Mouse (Mus musculus): Measurements from ENCODE around the gene Chrm2. TPM values are rescaled to one million over a fixed set of nuclear protein-coding genes. Genes with fewer than 3 reads are reported as not detected.

The Chrm2 gene
- polyA plus RNA-seq, 1 experiment from 2014 or later: 0.04 TPM

GRCm38 (mm10) chr6:36439218-36439617 is 51.3 kb downstream of the Chrm2 start:
- Histone ChIP-seq H3K4me2 (ENCODE audit: low read length) (no peak overlapping the region), H3K4me1 (replicated peaks; ENCODE audit: insufficient read depth, low read length) (no peaks in the 10 kb centered on the region), H3K4me3 (replicated peaks; ENCODE audit: low read depth, low read length) (no peak overlapping the region), H3K27me3 (ENCODE audit: insufficient read depth, low read length) (no peaks in the 10 kb centered on the region), H3K9ac (ENCODE audit: low read depth, low read length) (no peak overlapping the region), H3K36me3 (ENCODE audit: insufficient read depth, low read length) (no peaks in the 10 kb centered on the region), H3K9me3 (replicated peaks; ENCODE audit: low read length) (no peaks in the 10 kb centered on the region), H3K27ac (no peak overlapping the region)
- DNase-seq (ENCODE audit: low spot score) (no peak), ATAC-seq (replicated peaks; ENCODE audit: low FRiP score, low read depth) (no peak)
- no peak for TF ChIP-seq CTCF (IDR thresholded peaks at IDR 0.05; ENCODE audit: low read depth)
- WGBS: 57% methylated on average over 2 of the region's 2 CpGs

GRCm38 (mm10) chr6:36451480-36451879 is 63.6 kb downstream of the Chrm2 start:
- H3K4me3 ChIP-seq (replicated peaks; ENCODE audit: low read depth, low read length): no peak overlapping the region
- H3K27me3 ChIP-seq (ENCODE audit: insufficient read depth, low read length): no peaks in the 10 kb centered on the region
- ATAC-seq (replicated peaks; ENCODE audit: low FRiP score, low read depth): no peak
- no peaks in the 10 kb centered on the region for H3K9me3 ChIP-seq (replicated peaks; ENCODE audit: low read length)
- H3K27ac ChIP-seq: no peak overlapping the region
- no peak for TF ChIP-seq CTCF (IDR thresholded peaks at IDR 0.05; ENCODE audit: low read depth)
- DNase-seq (ENCODE audit: low spot score): no peak
- H3K4me2 ChIP-seq (ENCODE audit: low read length): no peak overlapping the region
- H3K9ac ChIP-seq (ENCODE audit: low read depth, low read length): no peak overlapping the region
- H3K4me1 ChIP-seq (replicated peaks; ENCODE audit: insufficient read depth, low read length): no peaks in the 10 kb centered on the region
- no peaks in the 10 kb centered on the region for H3K36me3 ChIP-seq (ENCODE audit: insufficient read depth, low read length)

GRCm38 (mm10) chr6:36455071-36455470 is 67.2 kb downstream of the Chrm2 start:
- H3K9me3 ChIP-seq (replicated peaks; ENCODE audit: low read length): no peaks in the 10 kb centered on the region
- no peak overlapping the region for H3K4me3 ChIP-seq (replicated peaks; ENCODE audit: low read depth, low read length)
- DNase-seq (ENCODE audit: low spot score): no peak
- ATAC-seq (replicated peaks; ENCODE audit: low FRiP score, low read depth): no peak
- no peak overlapping the region for H3K9ac ChIP-seq (ENCODE audit: low read depth, low read length)
- H3K4me1 ChIP-seq (replicated peaks; ENCODE audit: insufficient read depth, low read length): no peaks in the 10 kb centered on the region
- no peak for TF ChIP-seq CTCF (IDR thresholded peaks at IDR 0.05; ENCODE audit: low read depth)
- H3K27ac ChIP-seq: no peak overlapping the region
- H3K4me2 ChIP-seq (ENCODE audit: low read length): no peak overlapping the region
- H3K36me3 ChIP-seq (ENCODE audit: insufficient read depth, low read length): no peaks in the 10 kb centered on the region
- no peaks in the 10 kb centered on the region for H3K27me3 ChIP-seq (ENCODE audit: insufficient read depth, low read length)

GRCm38 (mm10) chr6:36457015-36457414 is 69.1 kb downstream of the Chrm2 start:
- WGBS: 30% methylated on average over 1 of the region's 1 CpGs
- H3K9ac ChIP-seq (ENCODE audit: low read depth, low read length): no peak overlapping the region
- no peak for TF ChIP-seq CTCF (IDR thresholded peaks at IDR 0.05; ENCODE audit: low read depth)
- no peaks in the 10 kb centered on the region for H3K4me1 ChIP-seq (replicated peaks; ENCODE audit: insufficient read depth, low read length)
- H3K4me2 ChIP-seq (ENCODE audit: low read length): no peak overlapping the region
- H3K4me3 ChIP-seq (replicated peaks; ENCODE audit: low read depth, low read length): no peak overlapping the region
- no peaks in the 10 kb centered on the region for H3K27me3 ChIP-seq (ENCODE audit: insufficient read depth, low read length)
- H3K36me3 ChIP-seq (ENCODE audit: insufficient read depth, low read length): no peaks in the 10 kb centered on the region
- no peaks in the 10 kb centered on the region for H3K9me3 ChIP-seq (replicated peaks; ENCODE audit: low read length)
- ATAC-seq (replicated peaks; ENCODE audit: low FRiP score, low read depth) (no peak), DNase-seq (ENCODE audit: low spot score) (no peak)
- no peak overlapping the region for H3K27ac ChIP-seq

GRCm38 (mm10) chr6:36464008-36464407 is 76.1 kb downstream of the Chrm2 start:
- no peak for DNase-seq (ENCODE audit: low spot score)
- no peaks in the 10 kb centered on the region for H3K36me3 ChIP-seq (ENCODE audit: insufficient read depth, low read length)
- no peaks in the 10 kb centered on the region for H3K4me1 ChIP-seq (replicated peaks; ENCODE audit: insufficient read depth, low read length)
- no peak overlapping the region for H3K4me3 ChIP-seq (replicated peaks; ENCODE audit: low read depth, low read length)
- no peak overlapping the region for H3K27ac ChIP-seq
- H3K27me3 ChIP-seq (ENCODE audit: insufficient read depth, low read length): no peaks in the 10 kb centered on the region
- ATAC-seq (replicated peaks; ENCODE audit: low FRiP score, low read depth): no peak
- H3K9me3 ChIP-seq (replicated peaks; ENCODE audit: low read length): no peaks in the 10 kb centered on the region
- WGBS: 80% methylated on average over 3 of the region's 3 CpGs
- no peak for TF ChIP-seq CTCF (IDR thresholded peaks at IDR 0.05; ENCODE audit: low read depth)
- H3K9ac ChIP-seq (ENCODE audit: low read depth, low read length): no peak overlapping the region
- no peak overlapping the region for H3K4me2 ChIP-seq (ENCODE audit: low read length)

- Histone ChIP-seq H3K4me1 (replicated peaks; ENCODE audit: insufficient read depth, low read length) (no peaks in the 10 kb centered on the region), H3K9me3 (replicated peaks; ENCODE audit: low read length) (no peaks in the 10 kb centered on the region), H3K36me3 (ENCODE audit: insufficient read depth, low read length) (no peaks in the 10 kb centered on the region), H3K4me2 (ENCODE audit: low read length) (no peak overlapping the region), H3K4me3 (replicated peaks; ENCODE audit: low read depth, low read length) (no peak overlapping the region), H3K27ac (no peak overlapping the region), H3K27me3 (ENCODE audit: insufficient read depth, low read length) (no peaks in the 10 kb centered on the region), H3K9ac (ENCODE audit: low read depth, low read length) (no peak overlapping the region)
- DNase-seq (ENCODE audit: low spot score): no peak
- TF ChIP-seq CTCF (IDR thresholded peaks at IDR 0.05; ENCODE audit: low read depth): no peak
- no peak for ATAC-seq (replicated peaks; ENCODE audit: low FRiP score, low read depth)
- WGBS: 55% methylated on average over 4 of the region's 4 CpGs
These were observed 96.3 kb downstream of the Chrm2 start for GRCm38 (mm10) chr6:36484132-36484665.

GRCm38 (mm10) chr6:36507008-36507663 is 119.3 kb downstream of the Chrm2 start:
- H3K27ac ChIP-seq: no peak overlapping the region
- TF ChIP-seq CTCF (IDR thresholded peaks at IDR 0.05; ENCODE audit: low read depth): no peak
- H3K4me2 ChIP-seq (ENCODE audit: low read length): no peak overlapping the region
- H3K9ac ChIP-seq (ENCODE audit: low read depth, low read length): no peak overlapping the region
- DNase-seq (ENCODE audit: low spot score) (peak; percentile 5), ATAC-seq (replicated peaks; ENCODE audit: low FRiP score, low read depth) (no peak)
- no peaks in the 10 kb centered on the region for H3K36me3 ChIP-seq (ENCODE audit: insufficient read depth, low read length)
- no peaks in the 10 kb centered on the region for H3K27me3 ChIP-seq (ENCODE audit: insufficient read depth, low read length)
- H3K9me3 ChIP-seq (replicated peaks; ENCODE audit: low read length): no peaks in the 10 kb centered on the region
- no peak overlapping the region for H3K4me3 ChIP-seq (replicated peaks; ENCODE audit: low read depth, low read length)
- H3K4me1 ChIP-seq (replicated peaks; ENCODE audit: insufficient read depth, low read length): no peaks in the 10 kb centered on the region
- WGBS: 66% methylated on average over 7 of the region's 7 CpGs
